Mouse (Mus musculus) midbrain, embryonic 12.5 days (tissue): ENCODE data around the gene Zfand2a. TPM values are rescaled to one million over a fixed set of nuclear protein-coding genes. Genes with fewer than 3 reads are reported as not detected.

Experiments
- ATAC-seq: fragments of 200-750 bp; cut with Nextera tagmentation; 2 replicates; pipeline ENCODE4 v1.8.0; 2017; ENCODE audit warnings: low read depth, moderate TSS enrichment, moderate library complexity; ENCODE audit not compliant: low FRiP score
- H3K27ac ChIP-seq: fragments of 300-500 bp; sonication (generic); replicated peaks from 2 replicates; pipeline ENCODE4 v1.5.1; 2016; ENCODE audit warnings: mild to moderate bottlenecking
- H3K27me3 ChIP-seq: fragments of 300-500 bp; sonication (generic); 2 replicates; pipeline ENCODE4 v1.6.1; 2016; ENCODE audit warnings: mild to moderate bottlenecking
- H3K36me3 ChIP-seq: fragments of 300-500 bp; sonication (generic); 2 replicates; pipeline ENCODE4 v1.6.1; 2016
- H3K4me1 ChIP-seq: fragments of 300-500 bp; sonication (generic); 2 replicates; pipeline ENCODE4 v1.6.1; 2016
- H3K4me2 ChIP-seq: fragments of 300-500 bp; sonication (generic); replicated peaks from 2 replicates; pipeline ENCODE4 v1.6.1; 2016; ENCODE audit warnings: mild to moderate bottlenecking, moderate library complexity
- H3K4me3 ChIP-seq: fragments of 300-500 bp; sonication (generic); 2 replicates; pipeline ENCODE4 v1.5.1; 2016; ENCODE audit warnings: mild to moderate bottlenecking
- H3K9ac ChIP-seq: fragments of 300-500 bp; sonication (generic); replicated peaks from 2 replicates; pipeline ENCODE4 v1.6.1; 2016; ENCODE audit warnings: mild to moderate bottlenecking, moderate library complexity
- H3K9me3 ChIP-seq: fragments of 300-500 bp; sonication (generic); 2 replicates; pipeline ENCODE4 v1.6.1; 2016; ENCODE audit warnings: mild to moderate bottlenecking
- WGBS: fragments of 180-500 bp; shearing (Covaris S2); methylation state at CpG from one replicate; pipeline ENCODE4 v1.1.7; 2016; 5-methylcytosine and 5-hydroxymethylcytosine counted together
- polyA plus RNA-seq: library from polyadenylated mRNA; unstranded; fragments of >200 nt; fragmentation: Nextera tagmentation; extraction: Ambion mirVana; gene quantifications from 2 replicates; pipeline ENCODE4 v1.2.1, GENCODE M21; 2016

Zfand2a gene
- polyA plus RNA-seq, 1 experiment from 2014 or later: 11.5 TPM

GRCm38 (mm10) chr5:139425198-139425597 is 59.2 kb downstream of the Zfand2a start:
- H3K4me3 ChIP-seq: no peak overlapping the region
- no peak for ATAC-seq
- 89% methylated on average over 9 of the region's 9 CpGs for WGBS
- H3K4me1 ChIP-seq: peaks cover 28% of the 10 kb centered on the region
- H3K36me3 ChIP-seq: no peaks in the 10 kb centered on the region
- no peak overlapping the region for H3K27ac ChIP-seq
- H3K9ac ChIP-seq: no peak overlapping the region
- H3K9me3 ChIP-seq: no peaks in the 10 kb centered on the region
- no peaks in the 10 kb centered on the region for H3K27me3 ChIP-seq
- no peak overlapping the region for H3K4me2 ChIP-seq

- Histone ChIP-seq H3K9ac (peak within 1 kb of the TSS; percentile 38; the same call in 1 of the 2 replicates), H3K4me3 (peak within 1 kb of the TSS; percentile 10; the same call in 1 of the 2 replicates), H3K27ac (0 out of 2 replicates have a peak within 1 kb of the TSS, but pooled peaks have one; percentile 10), H3K4me2 (peak within 1 kb of the TSS; percentile 28; the same call in 1 of the 2 replicates), H3K4me1 (peaks cover 29% of the 10 kb centered on the region), H3K36me3 (no peaks in the 10 kb centered on the region), H3K9me3 (no peaks in the 10 kb centered on the region), H3K27me3 (no peaks in the 10 kb centered on the region)
- no peak for ATAC-seq
- 62% methylated on average over 21 of the region's 21 CpGs for WGBS
Measured at GRCm38 (mm10) chr5:139423026-139423865, 61.1 kb downstream of the Zfand2a start, which contains the start of gene Gper1. TSS of gene Gper1 (plus strand) at chr5:139423151.

Other genes with a start within 250 kb of the Zfand2a start
- 130 and 132 TPM in 2 replicates for gene Get4, start 232.2 kb downstream of the Zfand2a start, polyA plus RNA-seq
- gene Adap1, start 158.9 kb downstream of the Zfand2a start, polyA plus RNA-seq: 4.5 and 4.7 TPM in 2 replicates
- gene Cox19, start 133.1 kb downstream of the Zfand2a start, polyA plus RNA-seq: 121 and 125 TPM in 2 replicates
- 0.20 and 0.64 TPM in 2 replicates for gene Cyp2w1, start 131.9 kb downstream of the Zfand2a start, polyA plus RNA-seq
- gene Gpr146, start 106.9 kb downstream of the Zfand2a start, polyA plus RNA-seq: 1.8 and 2.6 TPM in 2 replicates
- gene C130050O18Rik, start 79.3 kb downstream of the Zfand2a start, polyA plus RNA-seq: 0.22 and 0.36 TPM in 2 replicates
- 2.3 and 3.7 TPM in 2 replicates for gene Gper1, start 61.4 kb downstream of the Zfand2a start, polyA plus RNA-seq
- 27.5 and 29.3 TPM in 2 replicates for gene 3110082I17Rik, start 24.0 kb downstream of the Zfand2a start, polyA plus RNA-seq
- gene Uncx, start 58.9 kb upstream of the Zfand2a start, polyA plus RNA-seq: 84.9 and 90.8 TPM in 2 replicates